Mouse (Mus musculus) myocyte (in vitro differentiated cells): ENCODE measurements around the gene Hoxa2. TPM values are rescaled to one million over a fixed set of nuclear protein-coding genes. Genes with fewer than 3 reads are reported as not detected.

ENCODE experiments used
- H3K27me3 ChIP-seq: one replicate; pipeline ENCODE4 v1.6.1; 2011; ENCODE audit not compliant: control insufficient read depth, insufficient read depth, insufficient read length
- H3K36me3 ChIP-seq: one replicate; pipeline ENCODE4 v1.6.1; 2011; ENCODE audit not compliant: control insufficient read depth, insufficient read depth
- H3K4me2 ChIP-seq: one replicate; pipeline ENCODE4 v1.6.1; 2011; ENCODE audit warnings: low read depth, control low read depth
- H3K4me3 ChIP-seq: one replicate; pipeline ENCODE4 v1.5.1; 2011; ENCODE audit warnings: mild to moderate bottlenecking, control low read depth, moderate library complexity
- H3K79me2 ChIP-seq: one replicate; pipeline ENCODE4 v1.6.1; 2011; ENCODE audit not compliant: control insufficient read depth, insufficient read depth
- H3ac ChIP-seq: one replicate; pipeline ENCODE4 v1.6.1; 2011; ENCODE audit not compliant: control insufficient read depth, insufficient read length
- CEBPB ChIP-seq: IDR thresholded peaks from 2 replicates; pipeline ENCODE4 v1.6.1; 2011; ENCODE audit warnings: mild to moderate bottlenecking, moderate library complexity; ENCODE audit not compliant: poor library complexity, insufficient read depth, severe bottlenecking
- E2F4 ChIP-seq: IDR thresholded peaks from one replicate; pipeline ENCODE4 v1.6.1; 2011; ENCODE audit warnings: mild to moderate bottlenecking, control low read depth, moderate library complexity; ENCODE audit not compliant: insufficient read depth
- MAX ChIP-seq: IDR thresholded peaks from one replicate; pipeline ENCODE4 v1.6.1; 2011; ENCODE audit warnings: low read depth, mild to moderate bottlenecking, control low read depth
- MYOD1 ChIP-seq, 3 experiments: IDR thresholded peaks; one replicate each; pipeline ENCODE4 v1.6.1; 2011; ENCODE audit warnings: control low read depth in 2 of 3, low read depth in 2 of 3, mild to moderate bottlenecking in 2 of 3, moderate library complexity in 1 of 3; ENCODE audit not compliant: insufficient read length in 2 of 3, control insufficient read depth in 1 of 3
- MYOG ChIP-seq, 3 experiments: IDR thresholded peaks; one replicate each; pipeline ENCODE4 v1.6.1; 2011; ENCODE audit warnings: control low read depth in 2 of 3, low read depth in 2 of 3, mild to moderate bottlenecking in 2 of 3; ENCODE audit not compliant: insufficient read length in 2 of 3, control insufficient read depth in 1 of 3, insufficient read depth in 1 of 3
- POLR2A ChIP-seq: IDR thresholded peaks from one replicate; pipeline ENCODE4 v1.6.1; 2011; ENCODE audit warnings: low read depth, mild to moderate bottlenecking, control low read depth, moderate library complexity; ENCODE audit not compliant: insufficient read length
- POLR2AphosphoS2 ChIP-seq: IDR thresholded peaks from one replicate; pipeline ENCODE4 v1.6.1; 2011; ENCODE audit warnings: low read depth, control low read depth; ENCODE audit not compliant: insufficient read length
- REST ChIP-seq: IDR thresholded peaks from one replicate; pipeline ENCODE4 v1.6.1; 2011; ENCODE audit warnings: mild to moderate bottlenecking, control low read depth, moderate library complexity; ENCODE audit not compliant: insufficient read depth, insufficient read length
- SRF ChIP-seq: IDR thresholded peaks from one replicate; pipeline ENCODE4 v1.6.1; 2011; ENCODE audit warnings: low read depth; ENCODE audit not compliant: control insufficient read depth, insufficient read length
- TCF12 ChIP-seq: IDR thresholded peaks from one replicate; pipeline ENCODE4 v1.6.1; 2011; ENCODE audit warnings: mild to moderate bottlenecking, control low read depth; ENCODE audit not compliant: poor library complexity, insufficient read depth, severe bottlenecking
- TCF3 ChIP-seq: IDR thresholded peaks from one replicate; pipeline ENCODE4 v1.6.1; 2011; ENCODE audit warnings: low read depth, control low read depth; ENCODE audit not compliant: insufficient read length
- USF1 ChIP-seq: IDR thresholded peaks from one replicate; pipeline ENCODE4 v1.6.1; 2011; ENCODE audit warnings: low read depth, mild to moderate bottlenecking, control low read depth, moderate library complexity
- polyA plus RNA-seq: library from polyadenylated mRNA; unstranded; fragments of >200 nt; fragmentation: generic; extraction: Trizol; gene quantifications from one replicate; pipeline ENCODE4 v1.2.1, GENCODE M21; 2012; ENCODE audit warnings: missing spikeins

Hoxa2 gene
- polyA plus RNA-seq, 1 experiment = 0.32 TPM

- Histone ChIP-seq H3K79me2 (no peaks in the 10 kb centered on the region), H3K36me3 (peaks cover 10% of the 10 kb centered on the region), H3K4me3 (no peak overlapping the region), H3ac (no peak overlapping the region), H3K4me2 (no peak overlapping the region), H3K27me3 (no peaks in the 10 kb centered on the region)
- TF ChIP-seq POLR2AphosphoS2 (no peak), MAX (no peak), TCF3 (no peak), MYOG (IDR thresholded peaks at IDR 0.05; ENCODE audit: control insufficient read depth in 1 of 3, insufficient read depth in 1 of 3, insufficient read length in 2 of 3, low read depth in 2 of 3) (no peak), POLR2A (no peak), CEBPB (no peak), TCF12 (no peak), REST (no peak), SRF (no peak), MYOD1 (IDR thresholded peaks at IDR 0.05; ENCODE audit: control insufficient read depth in 1 of 3, insufficient read length in 2 of 3, low read depth in 2 of 3) (no peak), USF1 (no peak), E2F4 (no peak)
Measured at GRCm38 (mm10) chr6:52167176-52167575, 2.5 kb upstream of the Hoxa2 start.

DNA sequence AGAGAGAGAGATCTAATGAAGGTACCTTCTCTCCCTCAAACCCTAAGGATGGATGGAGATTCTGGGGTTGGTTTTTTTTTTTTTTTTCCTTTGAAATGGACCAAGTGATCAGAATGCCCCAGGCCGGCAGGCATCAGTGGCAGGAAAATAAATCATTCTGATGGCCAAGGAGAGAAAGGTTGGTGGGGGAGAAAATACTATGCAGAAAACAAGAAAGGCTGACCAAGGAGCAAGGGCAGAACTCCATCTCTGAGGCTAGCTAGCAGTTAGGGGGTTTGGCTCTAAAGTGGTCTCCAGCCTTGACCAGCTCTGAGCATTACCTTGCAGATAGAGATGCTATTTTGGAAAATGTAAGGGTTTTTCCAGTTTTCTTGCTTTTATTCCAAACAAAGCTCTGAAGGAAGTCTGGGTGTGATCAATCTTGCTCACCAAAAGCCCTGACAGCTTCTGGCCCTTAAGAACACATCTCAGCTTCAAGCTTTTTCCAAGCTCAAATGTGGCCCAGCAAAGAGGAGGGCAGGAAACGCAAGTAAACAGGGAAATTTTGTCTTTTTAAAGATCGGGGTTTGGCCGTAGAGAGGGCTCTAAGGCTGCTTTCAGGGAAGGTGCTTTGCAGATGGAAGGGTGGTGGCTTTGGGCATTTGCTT, 1.9 kb upstream of the Hoxa2 start:
- H3K36me3 ChIP-seq = peaks cover 10% of the 10 kb centered on the region
- TF ChIP-seq POLR2A = no peak
- no peak for TF ChIP-seq E2F4
- no peak for TF ChIP-seq CEBPB
- no peak for TF ChIP-seq POLR2AphosphoS2
- no peak for TF ChIP-seq TCF12
- no peak for TF ChIP-seq REST
- H3K4me3 ChIP-seq = no peak overlapping the region
- no peak overlapping the region for H3K4me2 ChIP-seq
- no peak overlapping the region for H3ac ChIP-seq
- H3K27me3 ChIP-seq = no peaks in the 10 kb centered on the region
- peaks cover 5% of the 10 kb centered on the region for H3K79me2 ChIP-seq

GRCm38 (mm10) chr6:52165441-52166370, 1.1 kb upstream of the Hoxa2 start:
- H3K4me2 ChIP-seq = no peak overlapping the region
- TF ChIP-seq TCF12 (no peak), SRF (no peak), MYOG (IDR thresholded peaks at IDR 0.05; ENCODE audit: control insufficient read depth in 1 of 3, insufficient read depth in 1 of 3, insufficient read length in 2 of 3, low read depth in 2 of 3) (no peak), CEBPB (no peak), TCF3 (no peak), MAX (no peak), POLR2A (no peak), REST (no peak), MYOD1 (IDR thresholded peaks at IDR 0.05; ENCODE audit: control insufficient read depth in 1 of 3, insufficient read length in 2 of 3, low read depth in 2 of 3) (no peak), E2F4 (no peak)
- H3ac ChIP-seq = no peak overlapping the region
- H3K27me3 ChIP-seq = no peaks in the 10 kb centered on the region
- peaks cover 9% of the 10 kb centered on the region for H3K79me2 ChIP-seq
- H3K36me3 ChIP-seq = peaks cover 10% of the 10 kb centered on the region
- no peak overlapping the region for H3K4me3 ChIP-seq

DNA sequence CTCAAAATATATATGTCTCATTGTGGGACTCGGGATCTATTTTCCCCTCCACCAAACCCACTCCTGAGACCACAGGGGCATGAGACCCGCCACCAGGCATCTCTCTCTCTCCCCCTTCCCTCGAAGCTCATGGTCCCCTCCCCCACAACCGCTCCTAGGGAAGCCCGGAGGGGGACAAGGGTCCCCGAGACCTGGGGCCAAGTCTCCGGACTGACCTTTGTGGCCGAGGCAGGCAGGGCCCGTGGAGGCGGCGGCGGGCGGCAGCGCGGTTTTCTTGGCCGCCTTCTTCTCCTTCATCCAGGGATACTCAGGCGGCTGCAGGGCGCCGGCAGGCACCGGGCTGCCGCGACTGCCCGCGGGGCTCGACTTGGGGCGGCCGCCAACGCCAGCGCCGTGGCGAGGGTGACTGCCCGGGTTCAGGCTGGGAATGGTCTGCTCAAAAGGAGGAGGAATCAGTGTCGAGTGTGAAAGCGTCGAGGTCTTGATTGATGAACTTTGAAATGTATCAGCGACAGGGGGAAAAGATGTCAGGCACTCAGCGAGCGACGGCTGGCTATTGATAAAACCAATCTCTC, 493 bp downstream of the Hoxa2 start:
- TF ChIP-seq MAX = no peak
- TF ChIP-seq MYOD1 (IDR thresholded peaks at IDR 0.05; ENCODE audit: control insufficient read depth in 1 of 3, insufficient read length in 2 of 3, low read depth in 2 of 3) = no peak
- no peak for TF ChIP-seq CEBPB
- TF ChIP-seq E2F4 = no peak
- no peak for TF ChIP-seq USF1
- TF ChIP-seq SRF = no peak
- no peak for TF ChIP-seq POLR2AphosphoS2
- TF ChIP-seq TCF3 = no peak
- no peak for TF ChIP-seq TCF12
- no peak for TF ChIP-seq REST
- TF ChIP-seq MYOG (IDR thresholded peaks at IDR 0.05; ENCODE audit: control insufficient read depth in 1 of 3, insufficient read depth in 1 of 3, insufficient read length in 2 of 3, low read depth in 2 of 3) = no peak
- no peak for TF ChIP-seq POLR2A
- peaks cover 10% of the 10 kb centered on the region for H3K36me3 ChIP-seq
- H3ac ChIP-seq = no peak overlapping the region
- H3K79me2 ChIP-seq = peaks cover 15% of the 10 kb centered on the region
- no peak overlapping the region for H3K4me2 ChIP-seq
- no peak overlapping the region for H3K4me3 ChIP-seq
- no peaks in the 10 kb centered on the region for H3K27me3 ChIP-seq
